Mouse (Mus musculus): Measurements from ENCODE around the gene Rp9. TPM values are rescaled to one million over a fixed set of nuclear protein-coding genes. Genes with fewer than 3 reads are reported as not detected.

The Rp9 gene
- polyA plus RNA-seq, 1 experiment from 2014 or later: 37.6 TPM

GRCm38 (mm10) chr9:22390390-22390789 is 79.2 kb downstream of the Rp9 start:
- Histone ChIP-seq H3K9me3 (no peaks in the 10 kb centered on the region), H3K4me1 (peaks cover 27% of the 10 kb centered on the region), H3K27ac (replicated peaks) (no peak overlapping the region), H3K9ac (no peak overlapping the region), H3K27me3 (replicated peaks) (no peaks in the 10 kb centered on the region), H3K36me3 (no peaks in the 10 kb centered on the region), H3K4me3 (no peak overlapping the region), H3K4me2 (no peak overlapping the region)
- no peak for ATAC-seq (ENCODE audit: extremely low read depth, insufficient number of reproducible peaks, low FRiP score, low TSS enrichment)
- 78% methylated on average over 5 of the region's 5 CpGs for WGBS

GRCm38 (mm10) chr9:22389736-22390245 is 79.8 kb downstream of the Rp9 start:
- peak overlapping the region; percentile 91 for H3K4me3 ChIP-seq
- H3K9ac ChIP-seq: peak overlapping the region; percentile 89
- no peaks in the 10 kb centered on the region for H3K36me3 ChIP-seq
- ATAC-seq (ENCODE audit: extremely low read depth, insufficient number of reproducible peaks, low FRiP score, low TSS enrichment): no peak
- no peaks in the 10 kb centered on the region for H3K9me3 ChIP-seq
- peaks cover 27% of the 10 kb centered on the region for H3K4me1 ChIP-seq
- H3K4me2 ChIP-seq: peak overlapping the region; percentile 80
- 58% methylated on average over 6 of the region's 6 CpGs for WGBS
- no peaks in the 10 kb centered on the region for H3K27me3 ChIP-seq (replicated peaks)
- peak overlapping the region; percentile 95 for H3K27ac ChIP-seq (replicated peaks)

- no peaks in the 10 kb centered on the region for H3K36me3 ChIP-seq
- ATAC-seq (ENCODE audit: extremely low read depth, insufficient number of reproducible peaks, low FRiP score, low TSS enrichment): peak; percentile 94
- under 1% methylated on average over 44 of the region's 44 CpGs for WGBS
- H3K4me3 ChIP-seq: peak within 1 kb of the TSS; percentile 91
- peak within 1 kb of the TSS; percentile 95 for H3K27ac ChIP-seq (replicated peaks)
- H3K4me1 ChIP-seq: peaks cover 27% of the 10 kb centered on the region
- H3K27me3 ChIP-seq (replicated peaks): no peaks in the 10 kb centered on the region
- H3K9ac ChIP-seq: peak within 1 kb of the TSS; percentile 89
- peak within 1 kb of the TSS; percentile 80 for H3K4me2 ChIP-seq
- H3K9me3 ChIP-seq: no peaks in the 10 kb centered on the region
Measured at GRCm38 (mm10) chr9:22389021-22389476, 80.5 kb downstream of the Rp9 start, which contains the start of gene Anln. TSS of gene Anln (minus strand) at chr9:22389188.

GRCm38 (mm10) chr9:22388401-22388980 is 81.1 kb downstream of the Rp9 start:
- Histone ChIP-seq H3K9me3 (no peaks in the 10 kb centered on the region), H3K27ac (replicated peaks) (peak overlapping the region; percentile 95), H3K4me1 (peaks cover 27% of the 10 kb centered on the region), H3K9ac (peak overlapping the region; percentile 89), H3K4me3 (peak overlapping the region; percentile 91), H3K4me2 (peak overlapping the region; percentile 80), H3K27me3 (replicated peaks) (no peaks in the 10 kb centered on the region), H3K36me3 (peaks cover 3% of the 10 kb centered on the region; the same call in 1 of the 2 replicates)
- ATAC-seq (ENCODE audit: extremely low read depth, insufficient number of reproducible peaks, low FRiP score, low TSS enrichment): peak; percentile 53; the same call in 1 of the 2 replicates
- WGBS: under 1% methylated on average over 41 of the region's 41 CpGs

GRCm38 (mm10) chr9:22387901-22388300 is 81.6 kb downstream of the Rp9 start:
- H3K9ac ChIP-seq: peak overlapping the region; percentile 89
- peak overlapping the region; percentile 95 for H3K27ac ChIP-seq (replicated peaks)
- H3K4me3 ChIP-seq: peak overlapping the region; percentile 91
- H3K4me1 ChIP-seq: peaks cover 27% of the 10 kb centered on the region
- peak overlapping the region; percentile 80 for H3K4me2 ChIP-seq
- no peaks in the 10 kb centered on the region for H3K9me3 ChIP-seq
- H3K36me3 ChIP-seq: peaks cover 9% of the 10 kb centered on the region; the same call in 1 of the 2 replicates
- no peak for ATAC-seq (ENCODE audit: extremely low read depth, insufficient number of reproducible peaks, low FRiP score, low TSS enrichment)
- 16% methylated on average over 6 of the region's 6 CpGs for WGBS
- H3K27me3 ChIP-seq (replicated peaks): no peaks in the 10 kb centered on the region

GRCm38 (mm10) chr9:22385890-22386289 is 83.7 kb downstream of the Rp9 start:
- no peaks in the 10 kb centered on the region for H3K9me3 ChIP-seq
- peaks cover 28% of the 10 kb centered on the region for H3K36me3 ChIP-seq
- no peak overlapping the region for H3K27ac ChIP-seq (replicated peaks)
- H3K4me3 ChIP-seq: no peak overlapping the region
- no peak for ATAC-seq (ENCODE audit: extremely low read depth, insufficient number of reproducible peaks, low FRiP score, low TSS enrichment)
- no peak overlapping the region for H3K9ac ChIP-seq
- 68% methylated on average over 2 of the region's 2 CpGs for WGBS
- peak overlapping the region; percentile 58 for H3K4me2 ChIP-seq
- H3K4me1 ChIP-seq: peaks cover 27% of the 10 kb centered on the region
- no peaks in the 10 kb centered on the region for H3K27me3 ChIP-seq (replicated peaks)

GRCm38 (mm10) chr9:22376086-22376485 is 93.5 kb downstream of the Rp9 start:
- H3K27me3 ChIP-seq (replicated peaks): no peaks in the 10 kb centered on the region
- 82% methylated on average over 5 of the region's 5 CpGs for WGBS
- H3K9ac ChIP-seq: no peak overlapping the region
- H3K4me2 ChIP-seq: no peak overlapping the region
- H3K9me3 ChIP-seq: peaks cover 3% of the 10 kb centered on the region; the same call in 1 of the 2 replicates
- no peak for ATAC-seq (ENCODE audit: extremely low read depth, insufficient number of reproducible peaks, low FRiP score, low TSS enrichment)
- H3K4me3 ChIP-seq: no peak overlapping the region
- H3K36me3 ChIP-seq: peaks cover 92% of the 10 kb centered on the region
- no peaks in the 10 kb centered on the region for H3K4me1 ChIP-seq
- H3K27ac ChIP-seq (replicated peaks): no peak overlapping the region

GRCm38 (mm10) chr9:22372760-22373159 is 96.8 kb downstream of the Rp9 start:
- H3K4me1 ChIP-seq: no peaks in the 10 kb centered on the region
- no peak for ATAC-seq (ENCODE audit: extremely low read depth, insufficient number of reproducible peaks, low FRiP score, low TSS enrichment)
- no peak overlapping the region for H3K4me2 ChIP-seq
- H3K36me3 ChIP-seq: peaks cover 89% of the 10 kb centered on the region
- no peaks in the 10 kb centered on the region for H3K9me3 ChIP-seq
- WGBS: 92% methylated on average over 4 of the region's 4 CpGs
- H3K27ac ChIP-seq (replicated peaks): no peak overlapping the region
- no peaks in the 10 kb centered on the region for H3K27me3 ChIP-seq (replicated peaks)
- no peak overlapping the region for H3K4me3 ChIP-seq
- no peak overlapping the region for H3K9ac ChIP-seq

- WGBS: 75% methylated on average over 6 of the region's 6 CpGs
- ATAC-seq (ENCODE audit: extremely low read depth, insufficient number of reproducible peaks, low FRiP score, low TSS enrichment): no peak
- Histone ChIP-seq H3K9ac (no peak overlapping the region), H3K9me3 (no peaks in the 10 kb centered on the region), H3K4me2 (no peak overlapping the region), H3K4me1 (no peaks in the 10 kb centered on the region), H3K27ac (replicated peaks) (0 out of 2 replicates have a peak overlapping the region, but pooled peaks have one; percentile 28), H3K36me3 (peaks cover 91% of the 10 kb centered on the region), H3K27me3 (replicated peaks) (no peaks in the 10 kb centered on the region), H3K4me3 (no peak overlapping the region)
Measured at GRCm38 (mm10) chr9:22368030-22368429, 101.5 kb downstream of the Rp9 start.

GRCm38 (mm10) chr9:22366621-22367020 is 102.9 kb downstream of the Rp9 start:
- no peak for ATAC-seq (ENCODE audit: extremely low read depth, insufficient number of reproducible peaks, low FRiP score, low TSS enrichment)
- H3K4me1 ChIP-seq: no peaks in the 10 kb centered on the region
- no peak overlapping the region for H3K27ac ChIP-seq (replicated peaks)
- H3K36me3 ChIP-seq: peaks cover 90% of the 10 kb centered on the region
- 94% methylated on average over 10 of the region's 10 CpGs for WGBS
- no peak overlapping the region for H3K4me3 ChIP-seq
- H3K9me3 ChIP-seq: no peaks in the 10 kb centered on the region
- no peaks in the 10 kb centered on the region for H3K27me3 ChIP-seq (replicated peaks)
- no peak overlapping the region for H3K4me2 ChIP-seq
- no peak overlapping the region for H3K9ac ChIP-seq

GRCm38 (mm10) chr9:22366221-22366620 is 103.3 kb downstream of the Rp9 start:
- Histone ChIP-seq H3K4me1 (no peaks in the 10 kb centered on the region), H3K4me3 (no peak overlapping the region), H3K9me3 (no peaks in the 10 kb centered on the region), H3K36me3 (peaks cover 90% of the 10 kb centered on the region), H3K27ac (replicated peaks) (no peak overlapping the region), H3K27me3 (replicated peaks) (no peaks in the 10 kb centered on the region), H3K4me2 (no peak overlapping the region), H3K9ac (no peak overlapping the region)
- 79% methylated on average over 2 of the region's 2 CpGs for WGBS
- no peak for ATAC-seq (ENCODE audit: extremely low read depth, insufficient number of reproducible peaks, low FRiP score, low TSS enrichment)
